In genomic region chr5:150347845-150348244, GRCm38 (mm10) we compare ENCODE assay signal across 17 mouse cellular contexts.
DNase-seq lines count a peak whose midpoint lies in the region; ATAC-seq and TF ChIP-seq lines count a peak whose summit lies in the region.
"Had no signal": no experiment of that assay in that cellular context is flagged by ENCODE, and none has a peak within 500 bp of the region (broad histone marks: within the 10 kb centered on the region; RNA-seq: fewer than 3 reads in every experiment).

No protein-coding gene starts in this region.

- no peak overlapping the region for H3K4me2 ChIP-seq in liver, embryonic 11.5 days
- H3K4me2 ChIP-seq: embryonic facial prominence, embryonic 12.5 days; heart, embryonic 15.5 days; hindbrain, embryonic 12.5 days; limb, embryonic 12.5 days; neural tube, embryonic 12.5 days had no signal

- TF ChIP-seq CTCF in gastrocnemius, adult 2 months (IDR thresholded peaks at IDR 0.05), result peak; percentile 48
- TF ChIP-seq CTCF in liver, adult 2 months (IDR thresholded peaks at IDR 0.05; ENCODE audit: low read depth, low read length), result peak; percentile 28; the same call in 1 of the 2 replicates
- TF ChIP-seq CTCF in E14TG2a.4 (conservative IDR thresholded peaks at IDR 0.05; ENCODE audit: low read length), result peak; percentile 64
- peak; percentile 23; the same call in 1 of the 2 replicates for TF ChIP-seq CTCF in brain, embryonic 14.5 days (IDR thresholded peaks at IDR 0.05; ENCODE audit: borderline replicate concordance, extremely low read depth, insufficient read depth, insufficient read length)

- DNase-seq in gastrocnemius, adult 2 months, result no peak
- no peak for DNase-seq in gastrocnemius, postnatal 14 days
- DNase-seq in liver, adult 2 months (ENCODE audit: extremely low read depth, low read depth, low spot score), result no peak
- DNase-seq in liver, embryonic 11.5 days (ENCODE audit: low spot score), result no peak
- DNase-seq in brain, embryonic 14.5 days (ENCODE audit: low read depth), result no peak
- DNase-seq in adrenal gland, postnatal 14 days, result no peak
- DNase-seq: cerebellum, adult 11 months; kidney, adult 9 months; right cerebral cortex, postnatal 4 days; thymus, postnatal 25 days had no signal

- no peaks in the 10 kb centered on the region for H3K27me3 ChIP-seq in liver, adult 2 months (ENCODE audit: control insufficient read depth, insufficient read depth, low read length)
- no peaks in the 10 kb centered on the region for H3K27me3 ChIP-seq in liver, embryonic 11.5 days (replicated peaks; ENCODE audit: control insufficient read depth, insufficient read depth, low read length)
- H3K27me3 ChIP-seq in E14TG2a.4 (ENCODE audit: insufficient read depth, low read length), result no peaks in the 10 kb centered on the region
- H3K27me3 ChIP-seq: embryonic facial prominence, embryonic 12.5 days; heart, embryonic 15.5 days; hindbrain, embryonic 12.5 days; limb, embryonic 12.5 days; megakaryocyte, embryonic 14.5 days; neural tube, embryonic 12.5 days had no signal

- H3K9me3 ChIP-seq in liver, embryonic 11.5 days (ENCODE audit: control insufficient read depth, low read length), result no peaks in the 10 kb centered on the region
- H3K9me3 ChIP-seq in E14TG2a.4 (ENCODE audit: low read length), result no peaks in the 10 kb centered on the region
- H3K9me3 ChIP-seq: embryonic facial prominence, embryonic 12.5 days; heart, embryonic 15.5 days; limb, embryonic 12.5 days had no signal

- intact Hi-C loops in gastrocnemius, adult 2 months (cut with DNase I), result loop anchor here (5.0 kb wide), 1 partner anchor 116 kb away; no protein-coding TSS in a partner anchor
- intact Hi-C loops in gastrocnemius, postnatal 14 days (cut with DNase I; ENCODE audit: low total_unique reads), result no loop called here

- no peak overlapping the region for H3K4me3 ChIP-seq in gastrocnemius, adult 2 months
- no peak overlapping the region for H3K4me3 ChIP-seq in liver, adult 2 months (ENCODE audit: insufficient read depth, low read depth, low read length)
- no peak overlapping the region for H3K4me3 ChIP-seq in liver, embryonic 11.5 days (ENCODE audit: low read depth, low read length)
- H3K4me3 ChIP-seq in E14TG2a.4 (replicated peaks; ENCODE audit: low read length), result no peak overlapping the region
- H3K4me3 ChIP-seq: embryonic facial prominence, embryonic 12.5 days; heart, embryonic 15.5 days; hindbrain, embryonic 12.5 days; limb, embryonic 12.5 days; megakaryocyte, embryonic 14.5 days; neural tube, embryonic 12.5 days had no signal

- 93% methylated on average over 2 of the region's 2 CpGs for WGBS in liver, adult 2 months
- WGBS in liver, embryonic 11.5 days, result 87% methylated on average over 2 of the region's 2 CpGs

- no peak overlapping the region for H3K9ac ChIP-seq in liver, adult 2 months (ENCODE audit: low read depth, low read length)
- no peak overlapping the region for H3K9ac ChIP-seq in liver, embryonic 11.5 days (ENCODE audit: low read depth, low read length)
- H3K9ac ChIP-seq: embryonic facial prominence, embryonic 12.5 days; heart, embryonic 15.5 days; hindbrain, embryonic 12.5 days; limb, embryonic 12.5 days; neural tube, embryonic 12.5 days had no signal

- no peak for TF ChIP-seq POLR2A in liver, adult 2 months (IDR thresholded peaks at IDR 0.05; ENCODE audit: extremely low read depth, insufficient read depth, low read length)
- TF ChIP-seq POLR2A in brain, embryonic 14.5 days (IDR thresholded peaks at IDR 0.05; ENCODE audit: borderline replicate concordance, extremely low read depth, insufficient read depth, insufficient read length, poor library complexity, severe bottlenecking), result no peak

- no peak overlapping the region for H3K27ac ChIP-seq in gastrocnemius, adult 2 months
- no peak overlapping the region for H3K27ac ChIP-seq in liver, adult 2 months (replicated peaks; ENCODE audit: insufficient read depth, low read depth, low read length)
- no peak overlapping the region for H3K27ac ChIP-seq in liver, embryonic 11.5 days (ENCODE audit: low read depth, low read length)
- H3K27ac ChIP-seq: embryonic facial prominence, embryonic 12.5 days; hindbrain, embryonic 12.5 days; limb, embryonic 12.5 days; neural tube, embryonic 12.5 days had no signal

- no peaks in the 10 kb centered on the region for H3K4me1 ChIP-seq in liver, adult 2 months (ENCODE audit: control insufficient read depth, insufficient read depth, low read length)
- H3K4me1 ChIP-seq in liver, embryonic 11.5 days (replicated peaks; ENCODE audit: control insufficient read depth, insufficient read depth, low read length), result no peaks in the 10 kb centered on the region
- peaks cover 7% of the 10 kb centered on the region for H3K4me1 ChIP-seq in E14TG2a.4 (replicated peaks; ENCODE audit: low read depth, low read length)
- H3K4me1 ChIP-seq: embryonic facial prominence, embryonic 12.5 days; hindbrain, embryonic 12.5 days; limb, embryonic 12.5 days; megakaryocyte, embryonic 14.5 days; neural tube, embryonic 12.5 days had no signal

- no peaks in the 10 kb centered on the region for H3K36me3 ChIP-seq in liver, adult 2 months (ENCODE audit: control insufficient read depth, insufficient read depth, low read length)
- H3K36me3 ChIP-seq in liver, embryonic 11.5 days (ENCODE audit: control insufficient read depth, insufficient read depth, low read length), result 0 out of 2 replicates have a peak, but pooled peaks cover 2% of the 10 kb centered on the region
- peaks cover 10% of the 10 kb centered on the region for H3K36me3 ChIP-seq in E14TG2a.4 (ENCODE audit: insufficient read depth, low read length)
- H3K36me3 ChIP-seq: embryonic facial prominence, embryonic 12.5 days; limb, embryonic 12.5 days had no signal

- no peaks in the 10 kb centered on the region for H3K79me2 ChIP-seq in liver, adult 2 months (ENCODE audit: control insufficient read depth, insufficient read depth, low read length)

- no peak for ATAC-seq in liver, embryonic 11.5 days (replicated peaks; ENCODE audit: low FRiP score)
